Mouse (Mus musculus) limb, embryonic 14.5 days (tissue): Measurements from ENCODE around the gene Yjefn3. TPM values are rescaled to one million over a fixed set of nuclear protein-coding genes. Genes with fewer than 3 reads are reported as not detected.

Source experiments
- ATAC-seq: fragments of 200-750 bp; cut with Nextera tagmentation; 2 replicates; pipeline ENCODE4 v1.8.0; 2017; ENCODE audit warnings: low read depth, moderate number of reproducible peaks, moderate TSS enrichment; ENCODE audit not compliant: low FRiP score
- DNase-seq: peaks from one replicate; pipeline ENCODE4 v3.0.0-alpha.2; 2015; ENCODE audit warnings: low spot score
- H3K27ac ChIP-seq: fragments of 300-500 bp; sonication (generic); replicated peaks from 2 replicates; pipeline ENCODE4 v1.5.1; 2014; ENCODE audit warnings: low read depth, mild to moderate bottlenecking, low read length, moderate library complexity, mixed read lengths
- H3K27me3 ChIP-seq: fragments of 300-500 bp; sonication (generic); 2 replicates; pipeline ENCODE4 v1.6.1; 2014; ENCODE audit warnings: low read length, mixed read lengths; ENCODE audit not compliant: control insufficient read depth, insufficient read depth
- H3K36me3 ChIP-seq: fragments of 300-500 bp; sonication (generic); 2 replicates; pipeline ENCODE4 v1.6.1; 2014; ENCODE audit warnings: mild to moderate bottlenecking, low read length, moderate library complexity, mixed read lengths; ENCODE audit not compliant: control insufficient read depth, insufficient read depth
- H3K4me1 ChIP-seq: fragments of 300-500 bp; sonication (generic); 2 replicates; pipeline ENCODE4 v1.6.1; 2014; ENCODE audit warnings: antibody characterized with exemption, low read length, mixed read lengths; ENCODE audit not compliant: control insufficient read depth, insufficient read depth
- H3K4me2 ChIP-seq: fragments of 300-500 bp; sonication (generic); replicated peaks from 2 replicates; pipeline ENCODE4 v1.6.1; 2014; ENCODE audit warnings: low read depth, mild to moderate bottlenecking, low read length, moderate library complexity; ENCODE audit not compliant: severe bottlenecking
- H3K4me3 ChIP-seq: fragments of 300-500 bp; sonication (generic); replicated peaks from 2 replicates; pipeline ENCODE4 v1.5.1; 2014; ENCODE audit warnings: low read length
- H3K9ac ChIP-seq: fragments of 300-500 bp; sonication (generic); 2 replicates; pipeline ENCODE4 v1.6.1; 2014; ENCODE audit warnings: mild to moderate bottlenecking, low read depth, low read length, moderate library complexity; ENCODE audit not compliant: severe bottlenecking
- H3K9me3 ChIP-seq: fragments of 300-500 bp; sonication (generic); 2 replicates; pipeline ENCODE4 v1.6.1; 2016; ENCODE audit warnings: low read length; ENCODE audit not compliant: control insufficient read depth
- POLR2A ChIP-seq: fragments of 200-500 bp; IDR thresholded peaks from 2 replicates; pipeline ENCODE4 v1.8.0; 2012; ENCODE audit warnings: inconsistent platforms, mild to moderate bottlenecking, moderate library complexity, borderline replicate concordance; ENCODE audit not compliant: insufficient read depth, insufficient read length; ENCODE audit errors: extremely low read depth
- WGBS: fragments of 180-500 bp; shearing (Covaris S2); extraction: QIAGEN DNeasy Blood & Tissue Kit; methylation state at CpG from one replicate; pipeline ENCODE4 v1.1.7; 2014; 5-methylcytosine and 5-hydroxymethylcytosine counted together
- polyA plus RNA-seq, 2 experiments: library from polyadenylated mRNA; depleted of rRNA in 1 of 2; stranded (reverse) in 1 of 2; unstranded in 1 of 2; fragments of >200 nt; fragmentation: Nextera tagmentation in 1 of 2; extraction: Ambion mirVana in 1 of 2; gene quantifications; 2 replicates each; pipeline versions ENCODE4 v1.2.1 to v1.2.3; 2012 to 2014

The Yjefn3 gene
- polyA plus RNA-seq, 2 experiments: 5.4 to 5.5 TPM

- H3K4me2 ChIP-seq: peak within 1 kb of the TSS; percentile 45
- DNase-seq: no peak
- TF ChIP-seq POLR2A: no peak
- peaks cover 7% of the 10 kb centered on the region; the same call in 1 of the 2 replicates for H3K4me1 ChIP-seq
- 0 out of 2 replicates have a peak, but pooled peaks have one; percentile 8 for ATAC-seq
- H3K36me3 ChIP-seq: peaks cover 3% of the 10 kb centered on the region; the same call in 1 of the 2 replicates
- peak within 1 kb of the TSS; percentile 9; the same call in 1 of the 2 replicates for H3K9ac ChIP-seq
- WGBS: under 1% methylated on average over 41 of the region's 60 CpGs
- H3K9me3 ChIP-seq: no peaks in the 10 kb centered on the region
- H3K27ac ChIP-seq: no peak within 1 kb of the TSS
- H3K27me3 ChIP-seq: peaks cover 83% of the 10 kb centered on the region
- peak within 1 kb of the TSS; percentile 29 for H3K4me3 ChIP-seq
Observed at GRCm38 (mm10) chr8:69887289-69888243, 14.9 kb downstream of the Yjefn3 start, which contains the start of gene Cilp2. Gene Cilp2 (minus strand): TSS chr8:69887687.

GRCm38 (mm10) chr8:69884141-69884540 is 18.4 kb downstream of the Yjefn3 start:
- DNase-seq (no peak), ATAC-seq (no peak)
- no peak for TF ChIP-seq POLR2A
- Histone ChIP-seq H3K27ac (no peak overlapping the region), H3K27me3 (peaks cover 97% of the 10 kb centered on the region), H3K9me3 (no peaks in the 10 kb centered on the region), H3K4me2 (no peak overlapping the region), H3K4me1 (peaks cover 10% of the 10 kb centered on the region; the same call in 1 of the 2 replicates), H3K9ac (no peak overlapping the region), H3K36me3 (no peaks in the 10 kb centered on the region), H3K4me3 (no peak overlapping the region)
- WGBS: 64% methylated on average over 13 of the region's 13 CpGs

- Histone ChIP-seq H3K27me3 (peaks cover 86% of the 10 kb centered on the region), H3K4me2 (peak overlapping the region; percentile 57), H3K4me3 (peak overlapping the region; percentile 42), H3K27ac (no peak overlapping the region), H3K9me3 (no peaks in the 10 kb centered on the region), H3K9ac (no peak overlapping the region), H3K4me1 (0 out of 2 replicates have a peak, but pooled peaks cover 6% of the 10 kb centered on the region), H3K36me3 (no peaks in the 10 kb centered on the region)
- no peak for TF ChIP-seq POLR2A
- 20% methylated on average over 49 of the region's 52 CpGs for WGBS
- DNase-seq: no peak
- ATAC-seq: no peak
Observed at GRCm38 (mm10) chr8:69882833-69883600, 19.5 kb downstream of the Yjefn3 start.

GRCm38 (mm10) chr8:69882021-69882756 is 20.3 kb downstream of the Yjefn3 start:
- H3K27ac ChIP-seq: no peak overlapping the region

More at GRCm38 (mm10) chr8:69882021-69882756, 20.3 kb downstream of the Yjefn3 start:
- TF ChIP-seq POLR2A: no peak
- Histone ChIP-seq H3K9ac (peak overlapping the region; percentile 36), H3K4me3 (peak overlapping the region; percentile 42), H3K4me1 (0 out of 2 replicates have a peak, but pooled peaks cover 5% of the 10 kb centered on the region), H3K36me3 (no peaks in the 10 kb centered on the region), H3K9me3 (no peaks in the 10 kb centered on the region), H3K4me2 (peak overlapping the region; percentile 57), H3K27me3 (peaks cover 78% of the 10 kb centered on the region)
- DNase-seq (peak; percentile 42), ATAC-seq (peak; percentile 60)
- 9% methylated on average over 70 of the region's 103 CpGs for WGBS
